Comparison of ENCODE assay signal across 8 mouse cellular contexts in genomic region chr13:23581408-23582218, GRCm38 (mm10). TPM values are rescaled to one million over a fixed set of nuclear protein-coding genes. Genes with fewer than 3 reads are reported as not detected.
DNase-seq lines count a peak whose midpoint lies in the region; ATAC-seq and TF ChIP-seq lines count a peak whose summit lies in the region.

Gene Hist1h4d (plus strand): TSS chr13:23581598.

- H3K27ac ChIP-seq in cerebellum, adult 2 months (ENCODE audit: insufficient read depth, low read length), result no peak within 1 kb of the TSS
- peak within 1 kb of the TSS; percentile 74 for H3K27ac ChIP-seq in forebrain, postnatal 0 days (ENCODE audit: low read depth, low read length)
- H3K27ac ChIP-seq in lung, embryonic 16.5 days (ENCODE audit: low read length), result peak within 1 kb of the TSS; percentile 94

- 2% methylated on average over 43 of the region's 43 CpGs for WGBS in cerebellum, adult 2 months
- WGBS in forebrain, postnatal 0 days, result under 1% methylated on average over 43 of the region's 43 CpGs
- under 1% methylated on average over 41 of the region's 43 CpGs for WGBS in lung, embryonic 16.5 days

- TF ChIP-seq POLR2A in cerebellum, adult 2 months (IDR thresholded peaks at IDR 0.05; ENCODE audit: borderline replicate concordance, insufficient read depth, low read length), result peak; percentile 99

- H3K36me3 ChIP-seq in G1E (replicated peaks), result no peaks in the 10 kb centered on the region
- H3K36me3 ChIP-seq in forebrain, postnatal 0 days (ENCODE audit: insufficient read depth), result no peaks in the 10 kb centered on the region
- H3K36me3 ChIP-seq in lung, embryonic 16.5 days (ENCODE audit: control insufficient read depth, insufficient read depth, low read length), result no peaks in the 10 kb centered on the region

- ATAC-seq in G1E (ENCODE audit: extremely low read depth, insufficient number of reproducible peaks, low FRiP score, poor library complexity, severe bottlenecking), result peak; percentile 50
- peak; percentile 88 for ATAC-seq in forebrain, postnatal 0 days
- ATAC-seq in lung, embryonic 16.5 days (ENCODE audit: low read depth), result peak; percentile 89

- H3K4me3 ChIP-seq in G1E (ENCODE audit: low read depth, low read length), result peak within 1 kb of the TSS; percentile 69
- peak within 1 kb of the TSS; percentile 56 for H3K4me3 ChIP-seq in cerebellum, adult 2 months (replicated peaks; ENCODE audit: insufficient read depth, low read depth, low read length)
- peak within 1 kb of the TSS; percentile 54 for H3K4me3 ChIP-seq in forebrain, postnatal 0 days (ENCODE audit: low read depth, low read length)
- H3K4me3 ChIP-seq in lung, embryonic 16.5 days (ENCODE audit: low read length), result peak within 1 kb of the TSS; percentile 65

- H3K4me2 ChIP-seq in forebrain, postnatal 0 days (ENCODE audit: low read depth), result peak within 1 kb of the TSS; percentile 82
- H3K4me2 ChIP-seq in lung, embryonic 16.5 days (ENCODE audit: low read depth, low read length), result peak within 1 kb of the TSS; percentile 86

- no peaks in the 10 kb centered on the region for H3K27me3 ChIP-seq in G1E (ENCODE audit: insufficient read depth, low read length)
- H3K27me3 ChIP-seq in cerebellum, adult 2 months (ENCODE audit: control insufficient read depth, insufficient read depth, low read length), result no peaks in the 10 kb centered on the region
- no peaks in the 10 kb centered on the region for H3K27me3 ChIP-seq in forebrain, postnatal 0 days (ENCODE audit: insufficient read depth, low read length)
- no peaks in the 10 kb centered on the region for H3K27me3 ChIP-seq in lung, embryonic 16.5 days (ENCODE audit: control insufficient read depth, insufficient read depth, low read depth, low read length)

- no peak for TF ChIP-seq CTCF in G1E (IDR thresholded peaks at IDR 0.05; ENCODE audit: low read depth, low read length)
- TF ChIP-seq CTCF in cerebellum, adult 2 months (IDR thresholded peaks at IDR 0.05; ENCODE audit: borderline replicate concordance, insufficient read depth, low read depth, low read length), result no peak
- no peak for TF ChIP-seq CTCF in forebrain, postnatal 0 days (IDR thresholded peaks at IDR 0.05; ENCODE audit: low read depth)

- no peaks in the 10 kb centered on the region for H3K9me3 ChIP-seq in G1E (replicated peaks)
- no peaks in the 10 kb centered on the region for H3K9me3 ChIP-seq in forebrain, postnatal 0 days (ENCODE audit: low read length)
- no peaks in the 10 kb centered on the region for H3K9me3 ChIP-seq in lung, embryonic 16.5 days (ENCODE audit: control insufficient read depth, low read length)

- H3K4me1 ChIP-seq in G1E (ENCODE audit: insufficient read depth, low read depth, low read length), result peaks cover 53% of the 10 kb centered on the region
- H3K4me1 ChIP-seq in cerebellum, adult 2 months (ENCODE audit: control insufficient read depth, insufficient read depth, low read length), result no peaks in the 10 kb centered on the region
- H3K4me1 ChIP-seq in forebrain, postnatal 0 days (ENCODE audit: insufficient read depth), result peaks cover 13% of the 10 kb centered on the region; the same call in 1 of the 2 replicates
- peaks cover 29% of the 10 kb centered on the region for H3K4me1 ChIP-seq in lung, embryonic 16.5 days (replicated peaks; ENCODE audit: control insufficient read depth, insufficient read depth, low read length)

- DNase-seq in G1E (ENCODE audit: low spot score), result peak; percentile 35
- peak; percentile 95 to 98 for DNase-seq in cerebellum, adult 2 months
- peak; percentile 98 for DNase-seq in forebrain, postnatal 0 days
- DNase-seq in heart, postnatal 4 days, result peak; percentile 97
- DNase-seq in layer of hippocampus, adult 9-10 months (ENCODE audit: low spot score), result peak; percentile 99
- peak; percentile 97 for DNase-seq in ovary, postnatal 10 days (ENCODE audit: low spot score)
- DNase-seq in thymus, postnatal 10 days (ENCODE audit: low spot score in 2 of 2), result peak; percentile 96 to 97

- peak within 1 kb of the TSS; percentile 60 for H3K9ac ChIP-seq in forebrain, postnatal 0 days
- peak within 1 kb of the TSS; percentile 77 for H3K9ac ChIP-seq in lung, embryonic 16.5 days (ENCODE audit: low read length)

RNA-seq across cellular contexts. Expression of gene Hist1h4d, which starts in this region (rescaled TPM):
- 2,252 and 2,609 TPM in 2 replicates for total RNA-seq in G1E (2014; fragmentation: Nextera tagmentation)
- 1,080 and 1,131 TPM in 2 replicates for total RNA-seq in G1E (2017)
- polyA plus RNA-seq in G1E (2012), result 14.6 and 40.1 TPM in 2 replicates
- polyA plus RNA-seq in cerebellum, adult 2 months (2012; rRNA removed), result 5.8 and 8.0 TPM in 2 replicates
- total RNA-seq in forebrain, postnatal 0 days (2014; rRNA removed), result 258 and 695 TPM in 2 replicates
- polyA plus RNA-seq in forebrain, postnatal 0 days (2015; fragmentation: Nextera tagmentation; extraction: Ambion mirVana), result 25.0 and 42.2 TPM in 2 replicates
- 100 to 1,000 TPM; 322 to 324 TPM for total RNA-seq in heart, postnatal 4 days (2021)
- polyA plus RNA-seq in lung, embryonic 16.5 days (2015; fragmentation: Nextera tagmentation; extraction: Ambion mirVana), result 130 and 135 TPM in 2 replicates

Comparison
In these comparisons a context has a peak if more than half of its experiments do, and no peak if none do; other contexts are left out.
1. DNase-seq: peak in every context shown above with its lines; median percentile 99 in layer of hippocampus, adult 9-10 months; 98 in forebrain, postnatal 0 days; 97 in heart, postnatal 4 days; 97 in ovary, postnatal 10 days; 96 in cerebellum, adult 2 months; 96 in thymus, postnatal 10 days; 35 in G1E.